Mouse (Mus musculus): ENCODE results near the gene Nphp4.

Gene Nphp4

GRCm38 (mm10) chr4:152558246-152558645, 81.7 kb downstream of the Nphp4 start:
- no peak for DNase-seq (ENCODE audit: low spot score in 2 of 2)

- DNase-seq (ENCODE audit: low spot score in 2 of 2) = no peak
Measured at GRCm38 (mm10) chr4:152568006-152568405, 91.5 kb downstream of the Nphp4 start.

DNA sequence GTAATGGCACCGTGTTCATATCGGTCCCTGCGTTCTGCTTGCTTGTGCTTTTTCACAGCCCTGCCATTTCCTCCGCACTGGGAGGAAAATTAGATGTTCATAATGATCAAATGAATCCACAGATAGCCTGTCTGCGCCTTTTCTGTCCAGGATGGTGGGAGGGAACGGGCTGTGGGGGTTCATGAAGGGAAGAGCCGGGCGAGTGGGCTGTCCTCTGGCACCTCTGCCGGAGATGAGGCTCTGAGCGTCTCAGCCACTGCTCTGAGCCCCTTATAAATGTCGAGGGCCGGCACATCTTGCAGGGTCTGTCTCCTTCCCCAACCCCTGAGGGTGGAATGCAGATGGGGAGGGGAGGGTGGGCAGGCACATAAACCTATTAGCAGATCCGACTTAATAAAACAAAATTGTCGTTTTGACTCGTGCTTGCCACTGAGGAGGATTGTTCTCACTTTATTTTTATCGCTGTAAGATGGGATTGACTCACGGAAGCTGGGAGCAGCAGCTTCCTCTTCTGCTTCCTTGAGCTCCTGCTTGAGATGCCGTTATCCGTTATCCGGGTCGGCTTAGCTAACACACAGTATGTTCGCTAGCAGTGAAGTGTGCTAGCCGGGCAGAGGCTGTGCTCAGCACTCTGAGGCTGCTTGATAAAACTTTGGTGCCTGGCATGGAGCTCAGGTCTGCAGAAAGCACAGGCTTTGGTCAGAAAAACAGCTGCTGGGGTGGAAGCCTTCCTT, 92.3 kb downstream of the Nphp4 start:
- no peak for DNase-seq (ENCODE audit: low spot score in 2 of 2)

GRCm38 (mm10) chr4:152574266-152574665, 97.8 kb downstream of the Nphp4 start:
- DNase-seq (ENCODE audit: low spot score in 2 of 2) = no peak

GRCm38 (mm10) chr4:152576826-152577225, 100.3 kb downstream of the Nphp4 start:
- no peak for DNase-seq (ENCODE audit: low spot score in 2 of 2)

DNA sequence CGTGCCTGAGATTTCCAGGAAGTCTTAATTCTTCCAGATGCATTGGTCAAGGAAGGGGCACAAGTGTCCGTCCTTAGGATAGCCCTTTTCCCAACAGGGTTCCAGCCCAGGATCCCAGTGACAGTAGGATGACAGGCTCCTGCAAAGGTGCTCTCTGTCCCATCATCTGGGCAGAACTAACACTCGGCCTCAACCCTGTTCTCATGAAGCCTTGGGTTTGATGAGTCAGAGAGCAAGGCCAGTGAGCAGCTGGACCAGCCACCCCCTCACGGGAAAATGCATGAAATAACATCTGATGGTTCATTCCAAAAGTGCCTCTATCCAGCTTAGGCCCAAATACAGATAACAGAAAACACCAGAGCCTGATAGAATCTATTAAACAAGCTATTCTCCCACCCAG, 103.5 kb downstream of the Nphp4 start:
- no peak for DNase-seq (ENCODE audit: low spot score in 2 of 2)

- DNase-seq (ENCODE audit: low spot score in 2 of 2) = no peak
Measured at GRCm38 (mm10) chr4:152582206-152582605, 105.7 kb downstream of the Nphp4 start.

- no peak for DNase-seq (ENCODE audit: low spot score in 2 of 2)
Measured at GRCm38 (mm10) chr4:152583616-152584015, 107.1 kb downstream of the Nphp4 start.

DNA sequence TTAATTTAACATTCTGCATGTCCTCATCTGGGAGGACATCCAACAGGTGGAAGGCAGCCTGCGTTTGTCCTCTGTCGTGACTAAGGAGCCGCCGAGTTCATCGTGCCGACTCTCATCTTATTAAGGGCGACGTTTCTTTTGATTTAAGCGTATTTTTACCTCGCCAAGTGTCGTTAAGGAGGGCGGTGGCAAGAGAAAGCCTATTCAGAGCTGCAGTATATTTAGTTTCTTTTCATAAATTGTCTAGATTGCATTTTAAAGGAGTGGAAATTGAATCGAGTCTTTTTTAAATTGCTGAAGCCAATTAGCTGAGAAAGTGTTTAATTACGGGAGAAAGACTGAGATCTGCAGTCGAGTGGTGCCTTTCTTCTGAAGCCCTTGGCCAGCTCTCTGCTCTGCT, 109.0 kb downstream of the Nphp4 start:
- DNase-seq (ENCODE audit: low spot score in 2 of 2) = no peak

DNA sequence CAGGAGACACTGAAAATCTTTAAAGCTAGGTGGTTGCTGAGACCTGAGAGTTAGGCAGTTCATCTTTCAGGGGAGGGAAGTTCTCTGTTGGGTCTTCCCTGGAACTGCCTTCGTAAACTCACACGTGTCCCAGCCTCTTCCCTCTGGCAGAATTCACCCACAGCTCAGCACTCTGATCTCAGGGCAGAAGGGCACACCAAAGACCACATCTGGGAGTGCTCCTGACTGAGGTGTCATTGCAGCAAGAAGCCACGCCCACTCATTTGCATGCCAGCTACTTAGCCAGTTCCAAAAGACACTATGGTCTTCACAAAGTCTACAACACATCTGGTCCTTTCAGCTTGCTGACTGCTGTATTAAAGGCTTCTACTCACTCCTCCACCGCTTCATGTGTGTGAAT, 109.7 kb downstream of the Nphp4 start:
- no peak for DNase-seq (ENCODE audit: low spot score in 2 of 2)

GRCm38 (mm10) chr4:152604285-152604684, 127.8 kb downstream of the Nphp4 start:
- no peak for DNase-seq (ENCODE audit: low spot score in 2 of 2)

- DNase-seq (ENCODE audit: low spot score in 2 of 2) = no peak
Measured at GRCm38 (mm10) chr4:152609196-152609595, 132.7 kb downstream of the Nphp4 start.

DNA sequence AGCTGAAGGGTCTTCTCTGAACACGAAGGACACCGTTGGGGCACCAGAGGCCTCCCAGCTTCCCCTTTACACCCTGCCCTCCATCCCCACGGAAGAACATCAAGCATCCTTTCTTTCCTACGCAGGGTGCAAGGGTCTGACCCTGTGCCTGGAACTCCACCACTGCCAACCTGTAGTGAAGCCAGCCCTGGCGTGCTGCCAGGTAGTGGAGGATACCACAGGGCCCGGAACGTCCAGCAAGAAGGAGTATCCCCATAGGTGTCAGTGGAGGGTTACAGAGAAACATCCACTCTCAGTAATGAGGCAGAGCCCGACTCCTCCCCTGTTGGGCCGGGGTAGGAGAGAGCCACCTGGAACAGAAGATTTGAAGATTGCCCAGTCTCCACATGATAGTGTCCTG, 133.5 kb downstream of the Nphp4 start:
- no peak for DNase-seq (ENCODE audit: low spot score in 2 of 2)

Measured in urinary bladder, adult 18-20 months (tissue).